9 mouse cellular contexts compared by ENCODE assay signal in genomic region chr9:71679103-71679815, GRCm38 (mm10).
DNase-seq lines count a peak whose midpoint lies in the region; ATAC-seq and TF ChIP-seq lines count a peak whose summit lies in the region.
"Had no signal": no experiment of that assay in that cellular context is flagged by ENCODE, and none has a peak within 500 bp of the region (broad histone marks: within the 10 kb centered on the region; RNA-seq: fewer than 3 reads in every experiment).

No protein-coding gene starts in this region.

- no peaks in the 10 kb centered on the region for H3K36me3 ChIP-seq in forebrain, postnatal 0 days (ENCODE audit: insufficient read depth)
- H3K36me3 ChIP-seq in forebrain, embryonic 15.5 days, result no peaks in the 10 kb centered on the region

- H3K9ac ChIP-seq in forebrain, postnatal 0 days, result no peak overlapping the region
- H3K9ac ChIP-seq in forebrain, embryonic 15.5 days (replicated peaks), result no peak overlapping the region

- no peak overlapping the region for H3K27ac ChIP-seq in forebrain, postnatal 0 days (ENCODE audit: low read depth, low read length)
- no peak overlapping the region for H3K27ac ChIP-seq in forebrain, embryonic 15.5 days (replicated peaks)

- DNase-seq in forebrain, postnatal 0 days, result peak; percentile 60
- peak; percentile 13 for DNase-seq in adipocyte (ENCODE audit: low spot score)
- DNase-seq in gastrocnemius, adult 18-20 months (ENCODE audit: low spot score), result peak; percentile 71
- peak; percentile 58 to 64 for DNase-seq in heart, postnatal 36 days
- DNase-seq in testis, postnatal 10 days (ENCODE audit: low spot score), result no peak

- 66% methylated on average over 11 of the region's 11 CpGs for WGBS in forebrain, postnatal 0 days
- WGBS in forebrain, embryonic 15.5 days, result 76% methylated on average over 11 of the region's 11 CpGs

- H3K4me3 ChIP-seq in forebrain, postnatal 0 days (ENCODE audit: low read depth, low read length), result no peak overlapping the region
- H3K4me3 ChIP-seq in forebrain, embryonic 15.5 days, result no peak overlapping the region

- ATAC-seq in forebrain, postnatal 0 days, result peak; percentile 77; the same call in 1 of the 2 replicates
- ATAC-seq in forebrain, embryonic 15.5 days (replicated peaks), result no peak; the same call in 1 of the 2 replicates
- no peak for ATAC-seq in erythroblast, adult 5-6 weeks (replicated peaks; ENCODE audit: low FRiP score, poor library complexity, severe bottlenecking)
- ATAC-seq in granulocyte monocyte progenitor cell, adult 5-6 weeks (replicated peaks; ENCODE audit: poor library complexity, severe bottlenecking), result no peak
- ATAC-seq: CD4-positive, CD25-positive, alpha-beta regulatory T cell, adult 4 months had no signal

- intact Hi-C loops in heart, postnatal 36 days (cut with DNase I), result no loop called here

- H3K27me3 ChIP-seq in forebrain, postnatal 0 days (ENCODE audit: insufficient read depth, low read length), result no peaks in the 10 kb centered on the region
- H3K27me3 ChIP-seq in forebrain, embryonic 15.5 days, result no peaks in the 10 kb centered on the region

- no peaks in the 10 kb centered on the region for H3K4me1 ChIP-seq in forebrain, postnatal 0 days (ENCODE audit: insufficient read depth)
- no peaks in the 10 kb centered on the region for H3K4me1 ChIP-seq in forebrain, embryonic 15.5 days

- H3K9me3 ChIP-seq in forebrain, postnatal 0 days (ENCODE audit: low read length), result no peaks in the 10 kb centered on the region
- H3K9me3 ChIP-seq in forebrain, embryonic 15.5 days, result no peaks in the 10 kb centered on the region

- no peak for TF ChIP-seq CTCF in forebrain, postnatal 0 days (IDR thresholded peaks at IDR 0.05; ENCODE audit: low read depth)

- no peak overlapping the region for H3K4me2 ChIP-seq in forebrain, postnatal 0 days (ENCODE audit: low read depth)
- no peak overlapping the region for H3K4me2 ChIP-seq in forebrain, embryonic 15.5 days (replicated peaks)
